Mouse (Mus musculus): ENCODE data around the gene Ndufa11. TPM values are rescaled to one million over a fixed set of nuclear protein-coding genes. Genes with fewer than 3 reads are reported as not detected.

Gene Ndufa11
- polyA plus RNA-seq, 1 experiment: 277 TPM

DNA sequence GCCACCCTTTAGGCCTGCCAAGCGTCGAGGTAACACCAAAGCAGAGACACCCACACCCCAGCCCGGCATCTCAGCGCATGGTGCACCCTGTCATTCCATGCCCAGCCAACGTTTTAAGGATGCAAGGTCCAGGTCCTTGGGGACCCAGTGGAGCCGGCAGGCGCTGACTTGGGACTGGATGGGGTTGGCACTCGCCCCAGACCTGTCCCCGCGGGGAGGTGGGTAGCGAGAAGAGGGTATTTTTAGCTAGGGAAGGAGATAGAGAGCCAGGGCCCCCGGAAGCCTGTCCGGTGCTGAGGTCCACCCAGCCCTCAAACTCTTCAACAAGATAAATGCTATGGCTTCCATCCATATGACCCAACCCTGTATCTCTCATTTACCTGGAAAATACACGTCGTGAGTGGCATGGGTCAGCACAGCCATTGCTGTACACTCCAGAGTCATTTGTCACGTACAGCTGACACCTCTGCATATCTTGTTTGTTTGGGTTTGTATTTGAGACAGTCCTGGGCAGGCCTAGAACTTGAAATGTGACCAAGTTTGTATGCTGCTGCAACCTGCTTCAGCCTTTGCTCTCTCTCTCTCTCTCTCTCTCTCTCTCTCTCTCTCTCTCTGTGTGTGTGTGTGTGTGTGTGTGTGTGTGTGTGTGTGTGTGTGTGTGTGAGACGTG lies 22.7 kb downstream of the Ndufa11 start:
- TF ChIP-seq GATA1 (IDR thresholded peaks at IDR 0.05; ENCODE audit: low read length): no peak

DNA sequence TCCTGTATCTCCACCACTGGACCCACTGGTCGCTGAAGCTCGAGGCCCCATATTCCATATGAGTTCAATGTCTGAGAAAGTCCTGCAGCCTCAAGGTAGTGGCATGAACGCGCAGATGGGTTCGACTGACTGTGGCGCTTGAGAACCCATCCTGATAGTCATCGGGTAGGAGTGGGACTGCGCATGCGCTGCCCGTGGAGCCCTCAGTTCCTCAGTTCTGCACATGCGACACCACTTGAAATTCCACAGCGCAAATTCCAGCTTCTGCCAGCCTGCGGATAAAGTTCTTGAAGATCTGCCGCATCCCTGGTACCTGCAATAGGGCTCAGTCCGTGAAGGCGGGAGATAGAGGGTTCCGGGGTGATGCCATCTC lies 23.2 kb downstream of the Ndufa11 start:
- TF ChIP-seq GATA1 (IDR thresholded peaks at IDR 0.05; ENCODE audit: low read length): no peak

DNA sequence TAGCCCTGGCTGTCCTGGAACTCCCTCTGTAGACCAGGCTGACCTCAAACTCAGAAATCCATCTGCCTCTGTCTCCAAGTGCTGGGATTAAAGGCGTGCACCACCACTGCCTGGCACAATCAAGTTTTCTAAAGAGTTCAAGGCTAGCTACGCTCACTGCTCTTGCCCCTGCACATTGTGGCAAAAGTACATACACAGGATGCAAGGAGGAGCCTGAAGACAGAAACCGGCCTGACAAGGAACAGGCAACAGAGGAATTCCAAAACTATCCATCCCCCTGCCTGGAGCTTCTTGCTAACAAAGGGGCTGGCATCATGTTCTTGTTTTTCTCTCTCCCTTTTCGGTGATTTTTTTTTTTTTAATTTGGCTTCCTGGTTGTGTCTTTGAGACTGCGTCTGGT lies 26.6 kb downstream of the Ndufa11 start:
- TF ChIP-seq GATA1 (IDR thresholded peaks at IDR 0.05; ENCODE audit: low read length): no peak

DNA sequence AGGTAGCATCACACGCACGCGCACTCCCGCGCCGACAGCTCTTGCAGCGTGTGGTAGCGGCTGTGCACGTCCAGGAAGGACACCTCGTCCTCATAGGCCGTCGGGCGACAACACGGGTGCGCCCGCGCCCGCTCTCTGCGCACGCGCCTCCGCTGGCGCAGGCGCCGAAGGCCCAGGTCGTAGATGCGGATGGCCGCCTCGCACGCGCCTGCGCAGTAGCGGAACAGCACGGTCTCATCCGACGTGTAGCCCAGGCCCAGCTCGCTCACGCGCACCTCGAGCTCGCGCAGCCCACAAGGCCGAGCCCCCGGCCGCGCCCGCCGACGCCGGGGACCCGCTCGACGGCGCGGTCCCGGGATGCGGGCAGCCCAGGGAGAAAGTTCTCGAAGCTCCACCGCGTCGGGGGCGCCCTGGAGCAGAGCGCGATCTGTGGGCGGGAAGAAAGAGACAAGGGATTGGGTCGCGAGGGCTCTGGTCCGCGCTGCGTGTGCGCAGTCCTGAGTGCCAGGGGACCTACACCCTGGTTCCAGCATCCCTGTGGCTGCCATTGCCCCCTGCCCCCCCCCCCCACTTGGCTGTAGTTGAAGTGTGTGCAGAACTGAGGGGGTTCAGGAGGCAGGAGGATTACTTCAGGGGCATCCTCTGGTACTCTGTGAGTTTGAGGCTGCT lies 34.0 kb downstream of the Ndufa11 start:
- no peak for TF ChIP-seq GATA1 (IDR thresholded peaks at IDR 0.05; ENCODE audit: low read length)

DNA sequence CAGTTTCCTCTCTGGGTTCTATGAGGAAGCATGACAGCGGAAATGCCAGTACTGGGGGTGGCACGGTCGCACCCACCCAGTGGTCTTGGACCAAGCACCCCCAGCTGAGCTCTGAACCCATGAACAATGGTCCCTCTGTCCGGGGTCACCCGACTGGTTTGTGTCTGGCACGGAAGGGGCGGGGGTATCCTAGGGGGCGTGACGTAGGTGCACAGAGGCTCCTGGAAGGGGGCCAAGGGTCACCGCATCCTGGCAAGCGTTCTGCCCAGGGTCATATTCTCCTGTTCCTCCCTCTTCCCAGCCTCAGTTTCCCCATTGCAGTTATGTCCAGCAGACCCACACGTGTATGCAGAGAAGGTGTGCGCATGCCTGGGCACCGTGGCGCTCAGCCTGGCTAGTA lies 35.9 kb downstream of the Ndufa11 start:
- TF ChIP-seq GATA1 (IDR thresholded peaks at IDR 0.05; ENCODE audit: low read length): no peak

DNA sequence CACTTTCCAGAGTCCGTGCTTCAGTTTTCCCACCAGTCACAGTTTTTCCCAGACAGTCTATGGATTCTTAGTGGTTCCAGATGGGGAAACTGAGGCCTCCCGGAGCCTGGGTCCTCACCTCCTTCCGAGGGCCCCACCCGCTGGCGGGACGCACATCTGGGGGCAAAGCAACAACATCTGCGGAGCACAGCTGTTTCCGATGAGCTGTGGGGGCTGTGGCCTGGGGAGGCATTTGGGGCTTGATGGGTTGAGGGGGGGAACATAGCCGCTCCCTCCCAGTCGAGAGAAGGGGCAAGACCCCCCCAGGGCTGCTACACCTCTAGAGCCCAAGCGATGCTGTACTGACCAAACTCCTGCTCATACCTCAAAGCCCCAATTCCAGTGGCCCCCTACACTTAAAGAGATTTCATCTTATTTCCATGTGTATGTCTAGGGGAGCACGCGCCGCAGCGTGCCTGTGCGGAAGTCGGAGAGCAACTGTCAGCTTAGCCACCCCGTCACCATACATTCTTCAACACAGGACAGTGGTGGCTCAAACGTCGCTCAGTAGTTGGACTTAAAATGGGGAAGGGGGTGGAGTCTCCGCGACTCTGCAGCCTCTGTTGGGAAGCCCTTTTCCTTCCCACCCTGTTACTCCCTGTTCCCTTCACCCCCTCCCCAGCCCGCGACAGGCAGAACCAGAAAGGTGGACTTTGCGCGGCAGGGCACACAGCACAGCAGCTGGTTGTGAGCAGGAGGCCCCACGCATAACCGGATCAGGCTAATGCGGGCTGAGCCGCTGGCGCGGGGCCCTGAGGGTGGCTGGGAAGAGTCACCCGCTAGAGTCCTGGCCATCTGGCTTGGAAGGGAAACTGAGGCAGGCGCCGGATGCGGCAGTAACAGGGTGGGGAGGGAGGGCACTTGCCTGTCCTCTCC lies 37.0 kb downstream of the Ndufa11 start:
- no peak for TF ChIP-seq GATA1 (IDR thresholded peaks at IDR 0.05; ENCODE audit: low read length)

DNA sequence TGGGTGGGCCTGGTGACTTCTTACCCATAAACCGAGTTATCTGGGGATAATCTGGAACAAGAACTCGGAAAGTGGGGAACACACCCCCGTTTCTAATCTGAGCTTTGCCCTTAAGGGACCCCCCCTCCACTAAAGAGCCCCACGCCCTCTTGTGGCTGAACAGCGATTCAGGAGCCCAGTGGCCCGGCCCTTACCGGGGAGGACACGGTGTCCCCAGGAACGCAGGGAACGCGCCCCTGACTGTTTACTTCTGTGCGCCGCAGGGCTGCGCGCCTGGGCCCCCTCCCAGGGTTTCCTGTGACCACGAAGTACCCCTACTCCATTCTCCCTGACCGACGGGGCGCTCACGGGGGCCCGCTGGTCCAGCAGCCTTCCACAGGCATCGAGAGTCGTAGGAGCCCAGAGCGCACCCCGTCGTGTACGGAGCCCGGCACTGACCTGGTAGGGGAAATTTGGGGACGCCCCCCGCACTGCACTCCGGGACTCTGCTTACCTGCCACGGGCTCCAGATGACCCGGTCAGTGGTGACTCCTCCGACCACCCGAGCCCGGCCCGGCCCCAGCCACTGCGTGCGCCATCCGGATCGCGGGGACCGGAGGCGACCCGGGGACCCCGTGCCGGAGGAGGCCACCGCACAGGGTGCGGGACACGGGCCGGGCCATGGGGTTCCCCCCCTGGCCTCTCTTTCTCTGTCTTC lies 39.3 kb downstream of the Ndufa11 start:
- TF ChIP-seq GATA1 (IDR thresholded peaks at IDR 0.05; ENCODE audit: low read length): no peak

DNA sequence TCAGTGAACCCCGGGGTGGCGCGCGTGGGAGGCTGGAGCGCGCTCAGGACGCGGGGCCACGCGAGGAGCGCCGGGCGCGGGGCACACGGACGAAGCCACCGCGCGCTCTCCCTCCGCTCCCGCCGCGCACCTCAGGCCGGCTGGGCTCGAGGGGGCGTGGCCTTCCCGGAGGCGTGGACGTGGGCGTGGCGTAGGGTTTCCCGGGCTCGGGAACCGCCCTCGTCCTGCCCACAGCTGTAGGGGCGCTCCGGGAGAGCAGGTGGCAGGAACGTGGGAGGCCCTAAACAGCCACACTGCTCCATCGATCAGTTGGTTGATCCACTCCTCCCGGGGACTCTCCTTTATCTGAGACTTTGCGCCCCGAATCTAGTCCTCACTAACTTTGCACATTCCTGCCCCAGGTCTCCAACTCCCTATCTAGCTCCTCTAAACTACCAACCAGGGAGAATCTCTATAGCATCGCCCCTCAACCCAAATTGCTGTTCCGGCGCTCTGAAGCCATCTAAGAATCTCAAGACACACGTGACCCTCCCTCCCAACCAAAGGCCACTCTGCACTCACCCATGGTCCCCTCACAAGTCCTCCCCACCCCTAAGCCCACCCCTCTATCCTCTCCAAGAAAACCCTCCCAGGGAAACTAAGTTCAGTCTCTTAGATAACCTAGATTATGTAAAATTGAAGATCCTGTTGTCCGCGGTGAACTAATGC lies 40.0 kb downstream of the Ndufa11 start, which contains the start of gene Nrtn:
Gene Nrtn (minus strand): TSS at position 115 of the 708 bp plus-strand sequence.
- no peak for TF ChIP-seq GATA1 (IDR thresholded peaks at IDR 0.05; ENCODE audit: low read length)

DNA sequence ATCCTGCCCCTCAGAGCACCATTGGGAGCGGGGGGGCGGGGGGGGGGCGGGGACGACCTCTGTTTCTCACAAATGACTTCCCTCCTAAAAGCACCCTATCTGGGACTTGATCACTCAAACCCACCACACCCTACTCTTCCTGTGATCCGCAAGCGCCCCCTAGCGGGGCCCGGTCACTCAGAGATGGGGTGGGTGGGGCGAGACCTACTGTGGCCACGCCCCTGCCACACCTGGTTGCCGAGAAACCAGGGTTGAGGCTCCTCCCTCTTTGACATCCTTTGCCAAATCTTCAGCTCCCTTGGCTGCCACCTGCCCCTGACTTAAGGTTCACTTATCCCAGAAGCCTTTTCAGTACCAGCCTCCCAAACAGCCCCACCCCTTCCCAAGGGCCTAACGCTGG lies 40.6 kb downstream of the Ndufa11 start:
- TF ChIP-seq GATA1 (IDR thresholded peaks at IDR 0.05; ENCODE audit: low read length): no peak

DNA sequence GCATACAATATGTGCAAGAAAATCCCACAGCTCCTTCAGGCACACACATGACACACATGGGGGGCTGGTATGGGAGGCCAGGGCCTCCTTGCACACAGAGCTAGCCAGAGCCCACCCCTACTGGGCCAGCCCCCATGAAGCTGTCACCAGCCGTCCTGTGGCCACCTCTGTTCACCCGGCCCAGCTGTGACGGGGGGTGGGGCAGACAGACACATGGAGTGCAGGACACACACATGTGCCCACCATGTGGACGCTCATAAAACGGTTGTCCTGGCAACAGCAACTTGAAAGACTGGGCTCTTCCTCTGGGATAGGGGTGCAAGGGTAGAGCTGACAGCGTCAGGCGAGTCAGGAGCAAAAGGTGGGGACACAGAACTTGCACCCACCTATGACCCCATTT lies 41.7 kb downstream of the Ndufa11 start:
- TF ChIP-seq GATA1 (IDR thresholded peaks at IDR 0.05; ENCODE audit: low read length): no peak

DNA sequence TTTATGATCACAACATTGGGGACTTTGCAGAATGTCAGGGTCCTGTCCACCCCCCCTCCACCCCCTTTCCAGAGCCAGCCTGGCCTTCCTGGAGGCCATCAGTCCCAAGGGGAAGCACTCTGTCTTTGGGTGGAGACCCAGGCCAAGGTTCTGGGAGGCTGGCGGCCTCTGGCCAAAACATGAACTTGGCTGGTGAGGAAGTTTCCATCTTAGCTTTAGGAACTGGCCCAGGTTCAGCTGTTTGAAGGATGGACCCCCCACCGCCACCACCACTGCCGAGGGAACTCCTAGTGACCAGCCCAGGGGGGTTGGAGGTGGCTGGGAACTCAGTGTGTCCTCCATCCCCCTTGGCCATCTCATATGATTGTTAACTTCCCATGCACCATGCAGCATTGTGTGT lies 43.5 kb downstream of the Ndufa11 start:
- no peak for TF ChIP-seq GATA1 (IDR thresholded peaks at IDR 0.05; ENCODE audit: low read length)

DNA sequence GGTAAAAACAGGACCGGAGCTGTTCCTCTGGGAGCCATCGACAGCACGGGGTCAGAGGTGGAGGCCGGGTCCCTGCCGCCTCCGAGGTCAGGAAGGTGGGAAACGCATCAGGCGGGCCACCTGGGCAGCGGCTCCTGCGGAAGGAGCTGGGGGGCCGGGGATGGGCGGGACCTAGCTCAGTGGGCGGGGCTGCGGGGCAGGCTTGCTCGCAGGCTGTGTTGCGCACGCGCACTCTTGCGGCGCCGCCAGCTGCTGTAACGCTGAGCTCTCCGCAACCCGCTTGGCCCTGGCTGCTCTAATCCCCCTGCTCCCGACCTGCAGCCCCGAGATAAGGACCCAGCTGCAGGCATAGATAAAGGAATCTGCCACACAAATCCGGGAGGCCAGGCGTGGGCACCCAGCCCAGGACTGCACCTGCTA lies 44.4 kb downstream of the Ndufa11 start:
- peak; percentile 59 for TF ChIP-seq GATA1 (IDR thresholded peaks at IDR 0.05; ENCODE audit: low read length)

DNA sequence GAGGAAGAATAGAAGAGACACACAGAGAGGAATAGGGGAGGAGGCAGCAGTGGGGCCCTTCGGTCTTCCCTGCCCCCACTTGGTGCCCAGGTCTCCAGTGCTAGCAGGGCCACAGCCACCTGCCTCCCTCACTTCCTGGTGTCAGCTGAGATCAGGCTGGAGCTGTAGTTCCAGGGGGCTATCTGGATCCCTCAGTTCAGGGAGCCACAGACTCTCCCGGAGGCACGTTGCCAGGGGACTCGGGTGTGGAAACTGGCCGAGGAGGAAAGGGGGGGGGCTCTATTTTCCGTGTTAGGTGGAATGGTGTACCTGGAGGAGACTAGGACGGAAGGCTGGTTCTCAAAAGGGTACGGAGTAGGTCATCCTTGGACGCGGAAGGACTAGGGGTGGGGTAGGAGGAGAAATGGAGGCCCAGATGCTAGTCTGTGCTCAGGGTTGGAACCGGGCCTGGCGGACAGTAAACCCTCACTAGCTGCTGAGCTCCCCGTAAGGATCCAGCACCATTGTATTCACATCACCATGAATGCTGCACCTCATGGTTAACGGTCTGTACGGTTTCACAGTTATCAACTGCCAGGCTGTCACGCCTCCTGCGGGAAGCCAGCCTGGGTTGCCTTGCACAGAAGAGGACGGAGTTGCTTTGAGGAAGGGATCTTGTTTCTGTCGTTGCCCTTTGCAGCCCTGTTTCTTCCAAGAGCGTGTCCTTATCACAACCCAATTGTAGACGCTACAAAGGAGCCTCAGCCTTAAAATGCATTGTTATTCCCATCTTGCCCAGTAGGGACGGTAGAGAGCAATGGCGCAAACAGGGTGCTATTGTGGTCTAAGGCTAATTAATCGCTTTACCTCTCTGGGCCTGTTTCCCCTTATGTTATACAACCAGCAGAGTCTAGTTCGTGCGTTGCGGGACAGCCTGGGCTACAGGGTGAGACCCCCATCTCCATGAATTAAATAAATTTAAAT lies 45.5 kb downstream of the Ndufa11 start:
- no peak for TF ChIP-seq GATA1 (IDR thresholded peaks at IDR 0.05; ENCODE audit: low read length)

DNA sequence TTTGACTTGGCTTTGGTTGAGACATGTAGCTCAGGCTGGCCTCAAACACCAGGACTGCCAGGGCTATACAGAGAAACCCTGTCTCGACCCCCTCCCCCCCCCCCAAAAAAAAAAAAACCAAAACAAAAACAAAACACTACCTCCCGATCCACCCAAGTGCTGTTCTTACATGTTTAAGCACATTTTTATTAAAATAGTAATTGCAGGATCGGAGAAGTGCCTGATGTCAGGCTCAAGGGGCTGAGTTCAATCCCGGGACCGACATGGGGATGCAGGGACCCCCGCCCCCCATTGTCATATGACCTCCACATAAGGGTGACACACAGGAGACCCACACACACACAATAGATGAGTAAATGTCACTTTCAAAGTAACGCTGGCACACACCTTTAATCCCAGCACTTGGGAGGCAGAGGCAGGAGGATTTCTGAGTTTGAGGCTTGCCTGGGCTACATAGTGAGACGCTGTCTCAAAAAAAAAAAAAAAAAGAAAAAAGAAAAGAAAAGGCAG lies 46.2 kb downstream of the Ndufa11 start:
- no peak for TF ChIP-seq GATA1 (IDR thresholded peaks at IDR 0.05; ENCODE audit: low read length)
